Mouse (Mus musculus) thymus, postnatal 0 days (tissue): ENCODE data around the gene Zfp62. TPM values are rescaled to one million over a fixed set of nuclear protein-coding genes. Genes with fewer than 3 reads are reported as not detected.
A peak's percentile ranks its signal among the peaks of the same experiment; 100 is the strongest.

Source experiments
- DNase-seq: peaks from one replicate; pipeline ENCODE4 v3.0.0-alpha.2; 2015; ENCODE audit warnings: low spot score
- polyA plus RNA-seq: library from polyadenylated mRNA; unstranded; fragments of >200 nt; fragmentation: Nextera tagmentation; extraction: Ambion mirVana; gene quantifications from 2 replicates; pipeline ENCODE4 v1.2.1, GENCODE M21; 2015

The Zfp62 gene
- polyA plus RNA-seq, 1 experiment from 2014 or later = 36.1 TPM

- DNase-seq = peak; percentile 68
Measured at GRCm38 (mm10) chr11:49203771-49204497, 842 bp downstream of the Zfp62 start.

DNA sequence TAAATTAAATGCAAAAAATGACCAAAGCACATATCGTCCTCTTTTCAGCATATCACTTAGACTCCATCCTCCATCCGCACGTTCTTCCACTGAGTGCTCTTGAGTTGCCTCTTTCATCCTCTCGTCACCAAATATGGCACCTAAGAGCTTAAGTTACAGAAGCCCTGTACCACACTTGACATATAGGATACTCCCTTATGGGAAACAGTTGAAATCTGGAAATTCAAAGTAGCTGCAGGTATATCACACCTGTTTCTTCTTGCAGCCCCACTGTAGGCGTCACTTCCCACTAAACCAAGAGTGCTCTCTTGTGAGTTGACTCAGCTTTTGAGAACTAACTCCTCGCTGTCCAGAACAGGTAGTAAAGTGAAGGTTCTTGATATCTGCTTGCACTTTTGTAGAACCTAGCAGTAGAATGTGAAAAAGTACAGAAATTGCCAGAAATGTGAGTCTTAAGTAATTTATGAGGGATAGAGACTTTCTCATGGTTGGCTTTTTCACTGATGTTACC, 2.0 kb downstream of the Zfp62 start:
- no peak for DNase-seq

DNA sequence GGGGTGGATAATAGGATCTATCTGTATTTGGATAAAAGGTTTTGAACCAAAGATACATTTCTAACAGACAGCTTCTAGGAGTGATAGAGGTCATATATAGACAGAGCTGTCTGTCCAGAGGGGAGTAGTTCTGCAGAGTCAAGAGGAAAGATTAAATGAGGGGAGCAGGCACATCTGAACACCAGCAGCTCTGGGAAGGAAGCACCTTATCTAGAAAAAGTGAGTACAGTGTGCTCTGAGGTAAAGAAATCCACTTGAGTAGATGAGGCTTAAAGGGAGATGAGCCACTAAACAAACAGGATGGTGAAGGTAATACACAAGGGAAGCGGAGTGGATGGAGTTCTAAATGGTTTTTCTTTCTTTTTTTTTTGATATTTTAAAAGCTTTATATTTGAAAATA, 4.4 kb downstream of the Zfp62 start:
- no peak for DNase-seq

- no peak for DNase-seq
Measured at GRCm38 (mm10) chr11:49212577-49212976, 9.5 kb downstream of the Zfp62 start.

- DNase-seq = no peak
Measured at GRCm38 (mm10) chr11:49213505-49213904, 10.4 kb downstream of the Zfp62 start.

GRCm38 (mm10) chr11:49219271-49219670, 16.2 kb downstream of the Zfp62 start:
- no peak for DNase-seq

- no peak for DNase-seq
Measured at GRCm38 (mm10) chr11:49224455-49224854, 21.4 kb downstream of the Zfp62 start.

DNA sequence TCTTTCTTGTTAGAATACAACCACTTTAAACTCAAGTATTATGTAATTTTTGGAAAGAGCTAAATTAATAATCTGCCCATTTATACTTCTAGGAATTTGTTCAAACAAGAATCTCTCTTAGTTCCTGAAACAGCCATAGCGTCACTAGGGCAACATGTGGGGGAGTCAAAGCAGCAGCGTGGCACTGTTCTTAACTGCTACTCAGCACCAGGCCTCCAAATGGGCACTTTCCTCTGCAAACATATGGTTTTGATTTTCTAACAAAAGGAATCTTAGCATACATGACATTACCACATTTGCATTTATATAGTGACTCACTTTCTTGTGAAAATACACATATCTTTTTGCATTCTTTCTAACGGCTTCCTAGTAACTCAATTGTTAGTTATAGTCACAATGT, 29.7 kb downstream of the Zfp62 start:
- no peak for DNase-seq

GRCm38 (mm10) chr11:49235459-49236207, 32.5 kb downstream of the Zfp62 start:
- no peak for DNase-seq

GRCm38 (mm10) chr11:49236891-49237290, 33.8 kb downstream of the Zfp62 start:
- no peak for DNase-seq

DNA sequence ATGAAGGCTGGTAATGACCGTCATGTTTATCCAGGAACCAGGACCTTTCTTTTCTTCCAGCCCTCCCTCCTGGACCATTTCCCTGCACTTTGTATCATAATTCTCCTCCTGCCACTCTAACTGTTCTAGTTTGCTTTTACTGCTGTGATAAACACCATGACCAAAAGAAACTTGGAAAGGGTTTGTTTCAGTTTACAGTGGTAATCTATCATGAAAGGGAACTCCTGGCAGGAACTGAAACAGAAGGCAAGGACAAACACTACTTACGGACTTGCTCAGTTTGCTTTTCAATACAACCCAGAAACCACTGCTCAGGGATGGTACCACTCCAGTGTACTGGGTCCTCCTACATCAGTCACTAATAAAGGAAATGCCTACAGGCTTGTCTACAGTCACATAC, 34.4 kb downstream of the Zfp62 start:
- DNase-seq = no peak

GRCm38 (mm10) chr11:49240310-49240709, 37.2 kb downstream of the Zfp62 start:
- DNase-seq = no peak

- DNase-seq = no peak
Measured at GRCm38 (mm10) chr11:49240874-49241273, 37.8 kb downstream of the Zfp62 start.

DNA sequence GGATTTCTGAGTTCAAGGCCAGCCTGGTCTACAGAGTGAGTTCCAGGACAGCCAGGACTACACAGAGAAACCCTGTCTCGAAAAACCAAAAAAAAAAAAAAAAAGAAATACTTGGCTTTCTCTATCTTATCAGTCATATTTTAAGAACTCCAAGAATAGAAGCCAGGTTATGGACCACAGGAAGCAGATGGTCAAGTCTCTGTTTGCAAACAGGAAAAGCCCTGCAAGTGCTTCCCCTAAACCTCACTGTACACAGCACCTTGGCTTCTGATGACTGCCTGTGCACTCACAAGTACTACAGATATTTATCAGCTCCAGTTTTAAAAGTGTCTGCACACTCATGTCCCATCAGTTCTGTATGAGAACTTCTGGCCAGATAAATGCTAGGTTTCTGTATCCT, 38.4 kb downstream of the Zfp62 start:
- DNase-seq = no peak

GRCm38 (mm10) chr11:49242944-49243626, 40.0 kb downstream of the Zfp62 start:
- DNase-seq = no peak

DNA sequence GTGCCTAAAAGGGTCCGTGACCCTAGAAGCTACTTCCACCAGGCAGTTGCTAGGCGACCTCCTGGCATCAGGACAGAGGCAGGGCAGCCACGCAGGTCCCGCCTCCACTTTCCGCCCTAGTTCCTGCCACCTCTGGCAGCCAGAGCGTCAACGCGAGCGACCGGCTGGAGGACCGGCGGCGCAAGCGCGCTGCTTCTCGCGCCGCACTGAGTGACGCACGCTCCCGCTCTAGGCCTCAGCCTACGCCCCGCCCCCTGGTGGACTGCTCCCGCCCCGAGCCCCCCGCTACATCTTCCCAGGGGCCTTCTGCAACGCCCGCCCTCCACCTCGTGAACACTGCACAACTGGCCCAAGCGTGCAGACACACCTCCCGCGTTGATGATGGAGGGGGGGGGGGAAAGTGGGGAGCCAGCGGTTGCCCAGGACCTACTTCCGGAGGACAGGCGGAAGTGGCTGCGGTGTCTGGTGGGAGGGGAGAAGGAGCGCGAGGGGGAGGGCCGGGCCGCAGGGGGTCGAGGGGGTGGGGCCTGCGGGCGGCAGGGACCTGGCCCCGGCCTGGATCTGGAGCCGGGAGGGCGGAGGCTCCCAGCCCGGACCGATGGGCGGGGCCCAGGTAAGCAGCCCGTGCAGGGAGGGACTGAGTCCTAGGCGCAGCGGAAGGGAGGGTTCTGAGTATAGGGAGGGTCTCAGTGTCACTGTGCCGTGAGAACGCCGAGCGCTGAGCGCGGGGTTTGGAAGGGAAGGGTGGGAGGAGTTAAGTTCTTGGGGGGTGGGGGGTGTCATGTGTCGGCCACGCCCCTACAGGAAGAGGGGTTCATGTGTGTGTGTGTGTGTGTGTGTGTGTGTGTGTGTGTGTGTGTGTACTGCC, 40.9 kb downstream of the Zfp62 start, which contains the start of gene Mgat1:
Gene Mgat1, plus strand, starts transcription at position 465 of the 868 bp plus-strand sequence.
- DNase-seq = peak; percentile 98

- DNase-seq = no peak
Measured at GRCm38 (mm10) chr11:49244595-49244930, 41.5 kb downstream of the Zfp62 start.

DNA sequence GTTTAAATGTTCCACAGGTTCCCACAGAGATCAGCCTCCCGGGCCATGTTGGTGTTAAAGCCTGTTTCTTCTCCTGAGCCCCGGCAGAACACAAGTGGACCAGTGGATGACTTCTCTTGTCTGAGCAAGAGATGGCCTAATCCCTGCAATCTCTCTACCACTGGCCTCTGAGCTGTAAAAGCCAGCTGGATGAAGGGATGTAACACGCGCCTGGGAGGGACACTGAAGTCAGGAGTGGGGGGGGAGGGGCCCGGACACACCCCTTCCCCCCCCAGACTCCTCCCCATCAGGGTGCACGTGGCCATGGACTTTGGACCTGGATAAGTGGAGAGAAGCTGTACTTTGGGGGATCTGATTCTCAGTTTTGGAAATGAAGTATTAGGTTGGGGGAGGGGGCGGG, 42.1 kb downstream of the Zfp62 start:
- no peak for DNase-seq

GRCm38 (mm10) chr11:49245634-49246415, 42.7 kb downstream of the Zfp62 start:
- DNase-seq = no peak

GRCm38 (mm10) chr11:49246523-49246922, 43.4 kb downstream of the Zfp62 start:
- DNase-seq = no peak
